19 mouse cellular contexts compared by ENCODE assay signal in the genomic region with DNA sequence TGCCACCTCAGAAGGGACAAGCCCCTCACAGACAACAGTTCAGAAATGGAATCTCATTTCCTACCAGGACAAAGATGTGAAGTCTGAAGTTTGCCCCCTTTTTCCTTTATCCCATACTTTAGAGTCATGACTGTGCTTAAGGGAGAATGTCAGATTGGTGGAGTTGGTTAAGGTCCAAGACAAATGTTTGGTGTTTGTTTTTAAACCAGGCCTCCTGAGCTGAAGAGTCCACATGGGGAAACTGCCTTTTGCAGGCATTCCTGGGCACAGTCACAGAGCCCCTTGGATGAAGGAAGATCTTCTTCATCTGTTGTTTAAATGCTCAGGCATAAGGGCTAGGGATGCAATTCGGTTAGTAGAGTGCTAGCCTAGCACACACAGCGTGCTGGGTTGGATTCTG.
"Had no signal": no experiment of that assay in that cellular context is flagged by ENCODE, and none has a peak within 500 bp of the region (broad histone marks: within the 10 kb centered on the region; RNA-seq: fewer than 3 reads in every experiment).

No protein-coding gene starts in this region.

- H3K4me1 ChIP-seq: liver, embryonic 13.5 days; megakaryocyte, embryonic 14.5 days; midbrain, embryonic 10.5 days; midbrain, embryonic 13.5 days; neural tube, embryonic 13.5 days had no signal

- H3K27ac ChIP-seq: kidney, postnatal 0 days; limb, embryonic 12.5 days; limb, embryonic 15.5 days; liver, embryonic 13.5 days; midbrain, embryonic 10.5 days; midbrain, embryonic 13.5 days; neural tube, embryonic 13.5 days had no signal

- H3K9ac ChIP-seq: limb, embryonic 12.5 days; limb, embryonic 15.5 days; liver, embryonic 13.5 days; lung, embryonic 14.5 days; midbrain, embryonic 13.5 days; neural tube, embryonic 13.5 days had no signal

- H3K4me2 ChIP-seq: limb, embryonic 12.5 days; limb, embryonic 15.5 days; liver, embryonic 13.5 days; lung, embryonic 14.5 days; midbrain, embryonic 13.5 days; neural tube, embryonic 13.5 days had no signal

- H3K9me3 ChIP-seq: limb, embryonic 12.5 days; limb, embryonic 15.5 days; liver, embryonic 13.5 days; midbrain, embryonic 10.5 days; midbrain, embryonic 13.5 days; neural tube, embryonic 13.5 days had no signal

- H3K4me3 ChIP-seq: limb, embryonic 12.5 days; limb, embryonic 15.5 days; liver, embryonic 13.5 days; megakaryocyte, embryonic 14.5 days; midbrain, embryonic 10.5 days; midbrain, embryonic 13.5 days; myocyte; neural tube, embryonic 13.5 days had no signal

- H3K36me3 ChIP-seq: limb, embryonic 12.5 days; limb, embryonic 15.5 days; liver, embryonic 13.5 days; midbrain, embryonic 10.5 days; midbrain, embryonic 13.5 days; neural tube, embryonic 13.5 days had no signal

- ATAC-seq: midbrain, embryonic 13.5 days; midbrain, embryonic 16.5 days had no signal

- DNase-seq: kidney, adult 2 months; kidney, postnatal 36 days; left cerebral cortex, postnatal 4 days; liver, embryonic 13.5 days; lung, embryonic 14.5 days; lung, postnatal 10 days; lung, postnatal 36 days; thymus, adult 2 months; thymus, postnatal 14 days; thymus, postnatal 4 days had no signal

- H3K27me3 ChIP-seq: limb, embryonic 12.5 days; limb, embryonic 15.5 days; liver, embryonic 13.5 days; megakaryocyte, embryonic 14.5 days; midbrain, embryonic 13.5 days; neural tube, embryonic 13.5 days had no signal
